Mouse (Mus musculus) brain, embryonic 14.5 days (tissue): ENCODE data around the gene Tbxas1.

Source experiments
- CTCF ChIP-seq: fragments of 200-500 bp; IDR thresholded peaks from 2 replicates; pipeline ENCODE4 v1.5.1; 2012; ENCODE audit warnings: inconsistent platforms, mild to moderate bottlenecking, moderate library complexity, borderline replicate concordance; ENCODE audit not compliant: insufficient read depth, insufficient read length; ENCODE audit errors: extremely low read depth
- POLR2A ChIP-seq: fragments of 200-500 bp; IDR thresholded peaks from 2 replicates; pipeline ENCODE4 v1.6.1; 2012; ENCODE audit warnings: mild to moderate bottlenecking, inconsistent platforms, borderline replicate concordance; ENCODE audit not compliant: poor library complexity, insufficient read depth, insufficient read length, severe bottlenecking; ENCODE audit errors: extremely low read depth

DNA sequence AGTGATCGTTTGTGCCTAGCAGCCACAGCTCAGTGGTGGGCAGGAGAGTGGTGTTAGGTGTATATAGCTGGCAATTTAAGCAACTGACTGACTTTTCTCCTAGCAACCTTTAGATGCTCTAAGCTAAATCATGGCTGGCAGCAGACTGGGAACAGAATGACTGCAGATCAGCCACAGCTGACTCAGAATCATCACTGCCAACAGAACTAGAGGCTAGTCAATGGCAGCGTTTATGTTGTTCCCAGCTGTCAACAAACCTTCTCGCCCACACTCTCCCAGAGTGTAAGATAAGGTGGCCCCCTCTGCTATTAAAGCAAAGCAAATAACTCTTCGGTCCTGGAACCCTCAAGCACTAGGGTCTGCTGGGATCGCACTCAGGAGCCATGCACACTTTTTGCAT lies 144.0 kb downstream of the Tbxas1 start:
- TF ChIP-seq CTCF (no peak), POLR2A (no peak)
